Mouse (Mus musculus): ENCODE results near the gene Lrrfip1. TPM values are rescaled to one million over a fixed set of nuclear protein-coding genes. Genes with fewer than 3 reads are reported as not detected.

Lrrfip1 gene
- polyA plus RNA-seq, 1 experiment, result 0.63 TPM

- TF ChIP-seq POLR2A (IDR thresholded peaks at IDR 0.05; ENCODE audit: control insufficient read depth, low read depth, low read length) (no peak), CTCF (IDR thresholded peaks at IDR 0.05; ENCODE audit: control insufficient read depth, insufficient read depth, insufficient replicate concordance, low read depth, low read length) (no peak)
- no peaks in the 10 kb centered on the region for H3K4me1 ChIP-seq (ENCODE audit: control insufficient read depth, insufficient read depth, low read length)
- H3K27me3 ChIP-seq (ENCODE audit: control insufficient read depth, insufficient read depth, low read length), result no peaks in the 10 kb centered on the region
- H3K36me3 ChIP-seq (ENCODE audit: control insufficient read depth, insufficient read depth, low read length), result no peaks in the 10 kb centered on the region
- no peak overlapping the region for H3K4me3 ChIP-seq (ENCODE audit: control insufficient read depth, low read depth, low read length)
- H3K27ac ChIP-seq (ENCODE audit: control insufficient read depth, insufficient read depth, low read depth, low read length), result no peak overlapping the region
These were observed 103.3 kb downstream of the Lrrfip1 start for GRCm38 (mm10) chr1:91101709-91102440.

- Histone ChIP-seq H3K36me3 (ENCODE audit: control insufficient read depth, insufficient read depth, low read length) (no peaks in the 10 kb centered on the region), H3K4me3 (ENCODE audit: control insufficient read depth, low read depth, low read length) (no peak overlapping the region), H3K27me3 (ENCODE audit: control insufficient read depth, insufficient read depth, low read length) (no peaks in the 10 kb centered on the region), H3K27ac (ENCODE audit: control insufficient read depth, insufficient read depth, low read depth, low read length) (no peak overlapping the region), H3K4me1 (ENCODE audit: control insufficient read depth, insufficient read depth, low read length) (no peaks in the 10 kb centered on the region)
- no peak for TF ChIP-seq POLR2A (IDR thresholded peaks at IDR 0.05; ENCODE audit: control insufficient read depth, low read depth, low read length)
- no peak for TF ChIP-seq CTCF (IDR thresholded peaks at IDR 0.05; ENCODE audit: control insufficient read depth, insufficient read depth, insufficient replicate concordance, low read depth, low read length)
These were observed 104.9 kb downstream of the Lrrfip1 start for GRCm38 (mm10) chr1:91103366-91103983.

GRCm38 (mm10) chr1:91107548-91107947, 109.0 kb downstream of the Lrrfip1 start:
- TF ChIP-seq CTCF (IDR thresholded peaks at IDR 0.05; ENCODE audit: control insufficient read depth, insufficient read depth, insufficient replicate concordance, low read depth, low read length) (0 out of 2 replicates have a peak, but pooled peaks have one; percentile 1), POLR2A (IDR thresholded peaks at IDR 0.05; ENCODE audit: control insufficient read depth, low read depth, low read length) (no peak)
- Histone ChIP-seq H3K36me3 (ENCODE audit: control insufficient read depth, insufficient read depth, low read length) (no peaks in the 10 kb centered on the region), H3K27me3 (ENCODE audit: control insufficient read depth, insufficient read depth, low read length) (no peaks in the 10 kb centered on the region), H3K27ac (ENCODE audit: control insufficient read depth, insufficient read depth, low read depth, low read length) (no peak overlapping the region), H3K4me3 (ENCODE audit: control insufficient read depth, low read depth, low read length) (no peak overlapping the region), H3K4me1 (ENCODE audit: control insufficient read depth, insufficient read depth, low read length) (no peaks in the 10 kb centered on the region)

GRCm38 (mm10) chr1:91109302-91109701, 110.8 kb downstream of the Lrrfip1 start:
- no peak for TF ChIP-seq CTCF (IDR thresholded peaks at IDR 0.05; ENCODE audit: control insufficient read depth, insufficient read depth, insufficient replicate concordance, low read depth, low read length)
- no peak for TF ChIP-seq POLR2A (IDR thresholded peaks at IDR 0.05; ENCODE audit: control insufficient read depth, low read depth, low read length)
- Histone ChIP-seq H3K27me3 (ENCODE audit: control insufficient read depth, insufficient read depth, low read length) (no peaks in the 10 kb centered on the region), H3K4me1 (ENCODE audit: control insufficient read depth, insufficient read depth, low read length) (no peaks in the 10 kb centered on the region), H3K36me3 (ENCODE audit: control insufficient read depth, insufficient read depth, low read length) (no peaks in the 10 kb centered on the region), H3K27ac (ENCODE audit: control insufficient read depth, insufficient read depth, low read depth, low read length) (no peak overlapping the region), H3K4me3 (ENCODE audit: control insufficient read depth, low read depth, low read length) (no peak overlapping the region)

GRCm38 (mm10) chr1:91112171-91112570, 113.6 kb downstream of the Lrrfip1 start:
- Histone ChIP-seq H3K27me3 (ENCODE audit: control insufficient read depth, insufficient read depth, low read length) (no peaks in the 10 kb centered on the region), H3K4me1 (ENCODE audit: control insufficient read depth, insufficient read depth, low read length) (no peaks in the 10 kb centered on the region), H3K4me3 (ENCODE audit: control insufficient read depth, low read depth, low read length) (no peak overlapping the region), H3K27ac (ENCODE audit: control insufficient read depth, insufficient read depth, low read depth, low read length) (no peak overlapping the region), H3K36me3 (ENCODE audit: control insufficient read depth, insufficient read depth, low read length) (no peaks in the 10 kb centered on the region)
- TF ChIP-seq CTCF (IDR thresholded peaks at IDR 0.05; ENCODE audit: control insufficient read depth, insufficient read depth, insufficient replicate concordance, low read depth, low read length) (no peak), POLR2A (IDR thresholded peaks at IDR 0.05; ENCODE audit: control insufficient read depth, low read depth, low read length) (no peak)

GRCm38 (mm10) chr1:91112606-91113005, 114.1 kb downstream of the Lrrfip1 start:
- no peak for TF ChIP-seq CTCF (IDR thresholded peaks at IDR 0.05; ENCODE audit: control insufficient read depth, insufficient read depth, insufficient replicate concordance, low read depth, low read length)
- no peak for TF ChIP-seq POLR2A (IDR thresholded peaks at IDR 0.05; ENCODE audit: control insufficient read depth, low read depth, low read length)

GRCm38 (mm10) chr1:91122121-91122520, 123.6 kb downstream of the Lrrfip1 start:
- Histone ChIP-seq H3K27me3 (ENCODE audit: control insufficient read depth, insufficient read depth, low read length) (no peaks in the 10 kb centered on the region), H3K4me1 (ENCODE audit: control insufficient read depth, insufficient read depth, low read length) (no peaks in the 10 kb centered on the region), H3K36me3 (ENCODE audit: control insufficient read depth, insufficient read depth, low read length) (no peaks in the 10 kb centered on the region), H3K27ac (ENCODE audit: control insufficient read depth, insufficient read depth, low read depth, low read length) (no peak overlapping the region), H3K4me3 (ENCODE audit: control insufficient read depth, low read depth, low read length) (no peak overlapping the region)
- TF ChIP-seq POLR2A (IDR thresholded peaks at IDR 0.05; ENCODE audit: control insufficient read depth, low read depth, low read length), result no peak

More at GRCm38 (mm10) chr1:91112606-91113005, 114.1 kb downstream of the Lrrfip1 start:
- Histone ChIP-seq H3K4me3 (ENCODE audit: control insufficient read depth, low read depth, low read length) (no peak overlapping the region), H3K27ac (ENCODE audit: control insufficient read depth, insufficient read depth, low read depth, low read length) (no peak overlapping the region), H3K36me3 (ENCODE audit: control insufficient read depth, insufficient read depth, low read length) (no peaks in the 10 kb centered on the region), H3K27me3 (ENCODE audit: control insufficient read depth, insufficient read depth, low read length) (no peaks in the 10 kb centered on the region), H3K4me1 (ENCODE audit: control insufficient read depth, insufficient read depth, low read length) (no peaks in the 10 kb centered on the region)
